Mouse (Mus musculus) G1E (cell line): ENCODE results near the gene Evc2.

Experiments
- CTCF ChIP-seq: IDR thresholded peaks from 2 replicates; pipeline ENCODE4 v1.5.1; 2012; ENCODE audit warnings: low read depth, low read length, inconsistent platforms, mixed read lengths
- GATA2 ChIP-seq: IDR thresholded peaks from 2 replicates; pipeline ENCODE4 v1.6.1; 2012; ENCODE audit warnings: low read depth, low read length, inconsistent platforms, borderline replicate concordance

DNA sequence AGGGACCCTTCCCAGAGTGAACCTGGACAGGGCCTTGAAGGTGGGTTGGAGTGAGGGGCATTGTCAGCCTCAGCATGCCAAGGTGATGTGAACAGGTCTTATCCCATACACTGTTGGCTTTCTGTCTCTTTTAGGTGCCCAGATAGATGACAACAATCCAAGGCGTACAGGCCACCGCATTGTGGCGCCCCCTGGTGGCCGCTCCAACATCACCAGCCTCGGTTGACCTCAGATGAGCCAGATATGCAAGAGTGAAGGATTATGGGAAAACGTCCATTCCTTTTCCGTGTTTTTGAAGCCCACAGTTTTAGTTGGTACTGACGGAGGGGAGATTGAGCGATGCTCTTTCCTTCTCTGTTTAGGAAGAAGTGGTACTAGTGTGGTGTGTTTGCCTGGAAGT is 47.3 kb upstream of the Evc2 start:
- peak; percentile 23; the same call in 1 of the 2 replicates for TF ChIP-seq CTCF
- no peak for TF ChIP-seq GATA2
